Mouse (Mus musculus) neural tube, embryonic 14.5 days (tissue): ENCODE measurements at regions not wholly inside any gene's neighbourhood (a gene's known extent, or its start where the extent isn't known, plus 50 kb on each side); places are given as distances from the start of the nearest gene placed in this dataset.

Source experiments
- ATAC-seq: fragments of 200-750 bp; cut with Nextera tagmentation; 2 replicates; pipeline ENCODE4 v1.8.0; 2017; ENCODE audit warnings: low read depth, mild to moderate bottlenecking, moderate TSS enrichment, moderate library complexity
- H3K27ac ChIP-seq: fragments of 300-500 bp; sonication (generic); 2 replicates; pipeline ENCODE4 v1.5.1; 2014; ENCODE audit warnings: low read depth, mild to moderate bottlenecking, control low read depth, low read length, moderate library complexity, mixed read lengths
- H3K27me3 ChIP-seq: fragments of 300-500 bp; sonication (generic); 2 replicates; pipeline ENCODE4 v1.6.1; 2014; ENCODE audit warnings: low read length; ENCODE audit not compliant: control insufficient read depth, insufficient read depth
- H3K36me3 ChIP-seq: fragments of 300-500 bp; sonication (generic); 2 replicates; pipeline ENCODE4 v1.6.1; 2014; ENCODE audit warnings: low read length, mixed read lengths; ENCODE audit not compliant: control insufficient read depth, insufficient read depth
- H3K4me1 ChIP-seq: fragments of 300-500 bp; sonication (generic); 2 replicates; pipeline ENCODE4 v1.6.1; 2014; ENCODE audit warnings: low read length; ENCODE audit not compliant: control insufficient read depth, insufficient read depth
- H3K4me2 ChIP-seq: fragments of 300-500 bp; sonication (generic); 2 replicates; pipeline ENCODE4 v1.6.1; 2014; ENCODE audit warnings: mild to moderate bottlenecking, low read depth, low read length, control low read depth
- H3K4me3 ChIP-seq: fragments of 300-500 bp; sonication (generic); 2 replicates; pipeline ENCODE4 v1.5.1; 2014; ENCODE audit warnings: low read depth, low read length, control low read depth, mixed read lengths
- H3K9ac ChIP-seq: fragments of 300-500 bp; sonication (generic); replicated peaks from 2 replicates; pipeline ENCODE4 v1.6.1; 2014; ENCODE audit warnings: low read depth, mild to moderate bottlenecking, control low read depth, low read length, mixed read lengths
- H3K9me3 ChIP-seq: fragments of 300-500 bp; sonication (generic); 2 replicates; pipeline ENCODE4 v1.6.1; 2016; ENCODE audit warnings: low read length; ENCODE audit not compliant: control insufficient read depth
- WGBS: fragments of 180-500 bp; shearing (Covaris S2); extraction: QIAGEN DNeasy Blood & Tissue Kit; methylation state at CpG from one replicate; pipeline ENCODE4 v1.1.7; 2014; 5-methylcytosine and 5-hydroxymethylcytosine counted together

DNA sequence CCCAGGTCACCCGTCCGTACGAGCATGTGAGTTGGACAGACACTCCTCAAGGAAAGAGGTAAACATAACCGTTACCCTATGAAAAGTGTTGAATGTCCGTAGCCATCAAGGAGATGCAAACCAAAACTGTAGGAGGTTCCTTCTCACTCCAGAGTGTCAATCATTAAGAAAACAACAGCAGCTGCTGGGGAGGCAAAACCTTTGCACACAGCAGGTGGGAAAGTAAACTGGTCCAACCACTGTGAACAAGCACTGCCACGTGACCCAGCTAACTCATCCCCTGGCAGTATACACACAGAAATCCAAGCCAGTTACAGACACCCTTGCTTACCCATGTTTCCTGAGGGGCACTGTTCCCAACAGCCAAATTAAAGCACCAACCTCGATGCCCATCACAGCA lies 54.7 kb upstream of the Irx5 start:
- Histone ChIP-seq H3K36me3 (no peaks in the 10 kb centered on the region), H3K4me1 (no peaks in the 10 kb centered on the region), H3K27ac (no peak overlapping the region), H3K9ac (no peak overlapping the region), H3K27me3 (no peaks in the 10 kb centered on the region), H3K9me3 (no peaks in the 10 kb centered on the region), H3K4me3 (no peak overlapping the region), H3K4me2 (no peak overlapping the region)
- 87% methylated on average over 7 of the region's 7 CpGs for WGBS
- ATAC-seq: no peak

DNA sequence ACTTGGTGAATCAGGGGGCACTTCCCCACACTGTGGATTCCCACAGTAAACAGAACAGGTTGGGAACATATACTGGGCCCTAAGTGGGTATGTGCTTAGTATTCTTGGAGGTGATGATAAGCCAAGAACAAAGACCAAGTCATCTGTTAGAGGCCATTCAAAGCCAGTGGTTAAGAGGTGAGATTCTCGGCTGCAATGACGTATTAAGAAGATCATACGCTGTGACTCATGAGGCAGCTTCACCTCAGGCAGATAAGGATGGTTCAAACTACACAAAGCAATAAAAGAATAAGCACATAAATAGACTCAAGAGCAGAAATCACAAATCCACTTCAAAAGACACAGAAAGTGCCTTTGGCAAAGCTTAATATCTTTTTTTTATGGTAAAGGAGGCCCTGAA lies 56.4 kb upstream of the Irx5 start:
- H3K4me2 ChIP-seq: no peak overlapping the region
- no peak for ATAC-seq
- H3K9me3 ChIP-seq: no peaks in the 10 kb centered on the region
- no peak overlapping the region for H3K27ac ChIP-seq
- H3K4me3 ChIP-seq: no peak overlapping the region
- H3K27me3 ChIP-seq: no peaks in the 10 kb centered on the region
- no peaks in the 10 kb centered on the region for H3K4me1 ChIP-seq
- H3K36me3 ChIP-seq: no peaks in the 10 kb centered on the region
- H3K9ac ChIP-seq: no peak overlapping the region
- WGBS: 97% methylated on average over 3 of the region's 3 CpGs

DNA sequence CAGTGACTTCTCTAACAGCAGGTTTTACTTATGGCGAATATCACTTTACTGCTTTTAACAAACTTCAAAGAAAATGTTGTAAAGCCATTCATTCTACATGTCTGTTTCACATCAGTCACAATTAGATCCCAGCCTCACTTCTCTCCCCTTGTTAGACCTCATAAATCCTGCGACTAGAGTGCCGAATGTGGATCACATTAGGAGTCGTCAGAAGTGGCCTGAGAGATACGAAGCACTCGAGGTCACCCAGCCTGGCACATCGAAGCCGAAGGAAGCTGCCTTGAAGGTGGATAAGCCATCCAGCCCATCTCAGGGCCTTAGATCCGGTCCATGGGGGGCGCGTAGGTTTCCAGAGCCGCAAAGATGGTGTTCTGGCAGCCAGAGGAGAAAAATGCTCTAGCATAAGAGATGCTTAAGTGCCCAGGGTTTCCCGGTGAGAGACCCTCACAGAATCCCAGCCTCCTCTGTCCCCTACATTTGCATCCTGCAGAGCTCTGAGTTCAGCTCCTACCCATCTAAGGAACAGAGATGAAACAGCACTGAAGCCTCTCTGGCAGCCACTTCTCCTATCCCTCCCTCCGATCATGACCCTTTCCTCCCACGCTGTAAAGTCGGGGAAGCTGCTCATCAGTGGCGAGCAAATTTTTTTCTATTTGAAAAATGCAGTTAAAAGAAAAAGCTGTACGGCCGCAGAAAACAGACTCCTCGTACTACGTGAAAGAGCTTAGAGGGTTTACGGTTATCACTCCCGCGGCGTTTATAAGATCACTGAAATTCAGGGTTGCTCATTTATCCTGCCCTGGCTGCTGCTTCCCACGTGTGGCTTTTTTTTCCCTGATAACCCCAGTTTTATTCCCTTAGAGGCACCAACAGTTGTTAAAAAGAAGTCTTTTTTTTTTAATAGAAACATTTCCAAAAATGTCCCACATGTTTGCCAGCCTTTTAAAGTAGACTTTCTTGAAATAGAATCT lies 70.3 kb upstream of the Irx5 start:
- H3K4me1 ChIP-seq: no peaks in the 10 kb centered on the region
- H3K27me3 ChIP-seq: no peaks in the 10 kb centered on the region
- ATAC-seq: no peak
- no peak overlapping the region for H3K9ac ChIP-seq
- no peak overlapping the region for H3K4me3 ChIP-seq
- no peak overlapping the region for H3K4me2 ChIP-seq
- 41% methylated on average over 26 of the region's 26 CpGs for WGBS
- H3K27ac ChIP-seq: no peak overlapping the region
- no peaks in the 10 kb centered on the region for H3K36me3 ChIP-seq
- no peaks in the 10 kb centered on the region for H3K9me3 ChIP-seq

DNA sequence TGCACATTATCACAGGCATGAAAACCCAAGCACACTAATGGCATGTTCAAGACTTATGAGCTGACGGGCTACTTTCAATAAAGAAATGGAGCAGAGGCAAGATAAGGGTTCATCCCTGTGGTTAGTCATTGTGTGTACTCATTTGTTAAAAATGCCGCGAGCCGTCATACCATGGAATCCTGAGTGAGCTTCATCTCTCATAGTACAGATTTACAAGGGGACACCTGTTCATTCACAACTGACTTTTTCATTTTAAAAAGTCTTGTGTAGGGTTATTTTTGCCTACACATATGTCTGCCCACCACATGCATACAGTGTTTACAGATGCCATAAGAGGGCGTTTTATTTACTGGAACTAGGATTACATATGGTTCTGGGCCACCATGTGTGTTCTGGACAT lies 81.7 kb upstream of the Irx5 start:
- no peak for ATAC-seq
- no peak overlapping the region for H3K9ac ChIP-seq
- H3K9me3 ChIP-seq: no peaks in the 10 kb centered on the region
- no peak overlapping the region for H3K4me3 ChIP-seq
- no peaks in the 10 kb centered on the region for H3K4me1 ChIP-seq
- H3K27ac ChIP-seq: no peak overlapping the region
- H3K27me3 ChIP-seq: no peaks in the 10 kb centered on the region
- no peaks in the 10 kb centered on the region for H3K36me3 ChIP-seq
- H3K4me2 ChIP-seq: no peak overlapping the region
- 90% methylated on average over 5 of the region's 5 CpGs for WGBS

DNA sequence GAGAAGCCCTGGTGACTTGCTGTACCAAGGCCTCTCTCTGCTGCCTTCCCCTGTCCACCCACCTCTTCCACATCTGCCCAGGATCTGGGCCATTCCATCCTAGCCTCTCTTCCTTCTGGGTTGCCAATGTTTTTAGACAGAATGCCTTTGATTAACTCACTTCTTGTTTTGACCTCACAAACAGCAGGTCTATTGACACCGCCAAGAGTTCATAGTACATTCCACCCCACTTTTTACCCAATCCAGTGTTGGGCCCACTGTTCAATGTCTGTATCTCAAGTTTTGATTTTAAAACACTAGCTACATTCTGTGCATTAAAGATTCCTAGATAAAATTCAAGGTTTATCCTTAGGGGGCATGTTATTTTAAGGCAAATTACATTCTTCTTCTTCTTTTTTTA lies 84.7 kb upstream of the Irx5 start:
- H3K9ac ChIP-seq: no peak overlapping the region
- 92% methylated on average over 1 of the region's 1 CpGs for WGBS
- H3K36me3 ChIP-seq: no peaks in the 10 kb centered on the region
- H3K4me2 ChIP-seq: no peak overlapping the region
- no peaks in the 10 kb centered on the region for H3K9me3 ChIP-seq
- no peak overlapping the region for H3K4me3 ChIP-seq
- H3K4me1 ChIP-seq: no peaks in the 10 kb centered on the region
- H3K27me3 ChIP-seq: no peaks in the 10 kb centered on the region
- no peak overlapping the region for H3K27ac ChIP-seq
- no peak for ATAC-seq

DNA sequence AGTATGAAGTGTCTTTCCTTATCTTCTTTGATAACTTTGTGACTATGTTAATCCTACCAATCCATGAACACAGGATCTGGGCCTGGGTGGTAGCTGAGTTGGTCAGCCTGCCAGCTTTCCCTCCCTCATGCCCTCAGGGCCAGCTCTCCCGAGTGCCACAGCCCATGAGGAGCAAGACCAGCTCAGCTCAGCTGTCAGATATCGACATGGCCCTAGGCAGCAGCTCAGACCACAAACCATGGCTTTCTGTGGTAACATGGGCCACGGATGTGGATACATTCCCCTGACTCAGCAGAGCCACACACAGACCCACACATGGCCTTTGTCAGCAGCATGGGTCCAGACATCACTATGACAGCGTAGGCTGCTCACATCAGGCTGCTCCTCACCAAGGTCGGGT lies 85.4 kb upstream of the Irx5 start:
- H3K27me3 ChIP-seq: no peaks in the 10 kb centered on the region
- H3K9ac ChIP-seq: no peak overlapping the region
- ATAC-seq: no peak
- WGBS: 81% methylated on average over 5 of the region's 5 CpGs
- no peaks in the 10 kb centered on the region for H3K9me3 ChIP-seq
- no peak overlapping the region for H3K4me3 ChIP-seq
- H3K4me2 ChIP-seq: no peak overlapping the region
- no peaks in the 10 kb centered on the region for H3K4me1 ChIP-seq
- H3K27ac ChIP-seq: no peak overlapping the region
- H3K36me3 ChIP-seq: no peaks in the 10 kb centered on the region

DNA sequence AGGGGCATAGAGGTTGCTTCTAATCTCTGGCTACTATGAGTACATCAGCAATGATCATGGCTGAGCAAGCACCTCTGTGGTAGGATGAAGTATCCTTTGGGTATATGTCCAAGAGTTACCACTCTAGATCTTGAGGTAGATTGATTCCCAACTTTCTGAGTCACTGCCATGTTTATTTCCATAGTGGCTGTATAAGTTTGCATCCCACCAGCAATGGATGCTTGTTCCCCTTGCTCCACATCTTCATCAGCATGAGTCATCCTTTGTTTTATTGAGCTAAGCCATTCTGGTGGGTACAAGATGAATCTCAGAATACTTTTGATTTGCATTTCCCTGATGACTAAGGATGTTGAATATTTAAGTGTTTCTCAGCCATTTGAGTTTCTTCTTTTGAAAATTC lies 86.8 kb upstream of the Irx5 start:
- Histone ChIP-seq H3K9ac (no peak overlapping the region), H3K36me3 (no peaks in the 10 kb centered on the region), H3K4me3 (no peak overlapping the region), H3K4me2 (no peak overlapping the region), H3K9me3 (no peaks in the 10 kb centered on the region), H3K27me3 (no peaks in the 10 kb centered on the region), H3K27ac (no peak overlapping the region), H3K4me1 (no peaks in the 10 kb centered on the region)
- no peak for ATAC-seq

DNA sequence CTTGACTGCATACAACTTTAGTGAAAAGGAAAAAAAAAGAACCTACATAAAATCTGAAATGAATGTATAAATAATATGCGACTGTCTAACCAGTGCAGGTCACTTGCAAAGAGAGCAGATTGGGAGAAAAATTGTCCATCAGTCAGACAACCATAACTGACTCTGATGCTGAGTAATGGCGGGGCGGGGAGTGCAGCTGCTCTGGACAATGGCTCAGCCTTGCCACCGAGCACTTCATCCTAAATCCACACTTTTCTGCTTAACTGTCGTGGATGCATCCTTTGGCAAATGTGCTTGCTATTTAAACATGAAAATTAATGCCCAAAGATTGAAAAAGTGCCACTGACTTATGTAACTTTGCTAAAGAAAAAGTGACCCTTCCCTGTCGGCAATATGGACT lies 90.0 kb upstream of the Irx5 start:
- Histone ChIP-seq H3K4me1 (no peaks in the 10 kb centered on the region), H3K36me3 (no peaks in the 10 kb centered on the region), H3K27ac (no peak overlapping the region), H3K27me3 (no peaks in the 10 kb centered on the region), H3K4me3 (no peak overlapping the region), H3K4me2 (no peak overlapping the region), H3K9me3 (no peaks in the 10 kb centered on the region), H3K9ac (no peak overlapping the region)
- no peak for ATAC-seq
- 65% methylated on average over 6 of the region's 6 CpGs for WGBS

DNA sequence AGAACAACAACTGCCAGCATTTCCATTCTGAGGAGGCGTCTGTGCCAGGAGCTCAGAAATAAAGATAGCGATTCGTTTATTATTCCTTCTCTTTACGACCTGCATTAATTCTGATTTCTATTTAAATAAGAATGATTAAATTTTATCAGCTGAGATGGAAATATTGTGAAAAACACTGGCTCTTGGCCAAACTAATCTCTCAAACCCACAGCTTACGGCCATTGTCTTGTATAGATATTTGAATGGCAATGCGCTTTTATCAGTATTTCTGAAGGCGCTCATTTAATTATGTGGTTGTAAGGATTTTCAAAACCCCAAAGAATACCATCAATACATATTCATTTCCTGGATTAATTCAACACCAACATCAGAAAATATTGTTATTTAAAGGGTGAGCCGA lies 97.4 kb upstream of the Irx5 start:
- WGBS: 73% methylated on average over 8 of the region's 8 CpGs
- no peaks in the 10 kb centered on the region for H3K27me3 ChIP-seq
- no peak overlapping the region for H3K9ac ChIP-seq
- H3K4me1 ChIP-seq: no peaks in the 10 kb centered on the region
- H3K27ac ChIP-seq: no peak overlapping the region
- no peak overlapping the region for H3K4me3 ChIP-seq
- no peaks in the 10 kb centered on the region for H3K36me3 ChIP-seq
- no peak for ATAC-seq
- H3K4me2 ChIP-seq: no peak overlapping the region
- no peaks in the 10 kb centered on the region for H3K9me3 ChIP-seq
